Mouse (Mus musculus) brain, embryonic 14.5 days (tissue): ENCODE results near the gene Med13l.

Experiments
- CTCF ChIP-seq: fragments of 200-500 bp; IDR thresholded peaks from 2 replicates; pipeline ENCODE4 v1.5.1; 2012; ENCODE audit warnings: inconsistent platforms, mild to moderate bottlenecking, moderate library complexity, borderline replicate concordance; ENCODE audit not compliant: insufficient read depth, insufficient read length; ENCODE audit errors: extremely low read depth
- POLR2A ChIP-seq: fragments of 200-500 bp; IDR thresholded peaks from 2 replicates; pipeline ENCODE4 v1.6.1; 2012; ENCODE audit warnings: mild to moderate bottlenecking, inconsistent platforms, borderline replicate concordance; ENCODE audit not compliant: poor library complexity, insufficient read depth, insufficient read length, severe bottlenecking; ENCODE audit errors: extremely low read depth

- TF ChIP-seq CTCF: no peak
- no peak for TF ChIP-seq POLR2A
Measured at GRCm38 (mm10) chr5:118802036-118802435, 241.6 kb downstream of the Med13l start.
